In the genomic region with DNA sequence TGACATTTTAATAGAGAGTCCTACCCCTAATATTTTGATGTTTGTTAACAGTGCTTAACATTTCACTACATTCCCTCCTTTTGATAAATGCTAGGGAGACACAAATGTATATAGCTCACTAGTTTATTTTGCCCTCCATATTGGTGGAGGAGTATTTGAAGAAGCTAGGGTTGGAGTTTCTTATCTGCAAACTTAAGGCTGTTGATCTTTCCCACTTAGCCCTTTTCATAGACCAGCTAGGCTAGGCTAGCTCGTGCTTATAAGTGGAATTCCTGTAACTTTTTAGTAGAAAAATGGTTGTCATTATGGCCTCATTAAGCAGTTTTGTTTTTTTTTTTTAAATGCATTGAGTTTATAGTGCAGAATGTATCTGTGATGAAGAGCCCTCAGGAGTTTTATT, we compare ENCODE assay signal across 14 mouse cellular contexts. TPM values are rescaled to one million over a fixed set of nuclear protein-coding genes. Genes with fewer than 3 reads are reported as not detected.
A peak's percentile ranks its signal among the peaks of the same experiment; 100 is the strongest.
DNase-seq lines count a peak whose midpoint lies in the region; ATAC-seq and TF ChIP-seq lines count a peak whose summit lies in the region.
"Had no signal": no experiment of that assay in that cellular context is flagged by ENCODE, and none has a peak within 500 bp of the region (broad histone marks: within the 10 kb centered on the region; RNA-seq: fewer than 3 reads in every experiment).

No protein-coding gene starts in this region.

- peaks cover 58% of the 10 kb centered on the region for H3K79me2 ChIP-seq in myocyte (ENCODE audit: control insufficient read depth, insufficient read depth)

- H3K9ac ChIP-seq in hindbrain, embryonic 15.5 days = no peak overlapping the region
- H3K9ac ChIP-seq in midbrain, embryonic 14.5 days (replicated peaks; ENCODE audit: low read length) = no peak overlapping the region
- no peak overlapping the region for H3K9ac ChIP-seq in midbrain, embryonic 16.5 days (ENCODE audit: low read depth, low read length)

- 89% methylated on average over 1 of the region's 1 CpGs for WGBS in hindbrain, embryonic 15.5 days
- WGBS in hindbrain, embryonic 10.5 days = 89% methylated on average over 1 of the region's 1 CpGs
- WGBS in midbrain, embryonic 14.5 days = 88% methylated on average over 1 of the region's 1 CpGs
- WGBS in midbrain, embryonic 16.5 days = 85% methylated on average over 1 of the region's 1 CpGs

- H3K4me2 ChIP-seq in hindbrain, embryonic 15.5 days = 0 out of 2 replicates have a peak overlapping the region, but pooled peaks have one; percentile 15
- peak overlapping the region; percentile 21; the same call in 1 of the 2 replicates for H3K4me2 ChIP-seq in midbrain, embryonic 14.5 days (ENCODE audit: low read length)
- H3K4me2 ChIP-seq in midbrain, embryonic 16.5 days (ENCODE audit: low read length) = no peak overlapping the region; the same call in 1 of the 2 replicates
- H3K4me2 ChIP-seq in myocyte (ENCODE audit: low read depth) = no peak overlapping the region

- no peaks in the 10 kb centered on the region for H3K9me3 ChIP-seq in erythroblast, embryonic 14.5 days (ENCODE audit: control insufficient read depth, low read length)
- no peaks in the 10 kb centered on the region for H3K9me3 ChIP-seq in hindbrain, embryonic 15.5 days
- no peaks in the 10 kb centered on the region for H3K9me3 ChIP-seq in hindbrain, embryonic 10.5 days
- H3K9me3 ChIP-seq in midbrain, embryonic 14.5 days (ENCODE audit: control insufficient read depth, low read length) = no peaks in the 10 kb centered on the region
- H3K9me3 ChIP-seq in midbrain, embryonic 16.5 days (replicated peaks; ENCODE audit: control insufficient read depth, low read length, poor library complexity, severe bottlenecking) = no peaks in the 10 kb centered on the region
- H3K9me3 ChIP-seq: limb, embryonic 15.5 days had no signal

- TF ChIP-seq POLR2A in myocyte (IDR thresholded peaks at IDR 0.05; ENCODE audit: insufficient read length, low read depth) = no peak

- H3ac ChIP-seq in myocyte (ENCODE audit: control insufficient read depth, insufficient read length) = no peak overlapping the region

- H3K4me3 ChIP-seq in erythroblast, embryonic 14.5 days (replicated peaks) = peak overlapping the region; percentile 93
- H3K4me3 ChIP-seq in hindbrain, embryonic 15.5 days = no peak overlapping the region
- H3K4me3 ChIP-seq in hindbrain, embryonic 10.5 days = no peak overlapping the region
- no peak overlapping the region for H3K4me3 ChIP-seq in midbrain, embryonic 14.5 days (replicated peaks; ENCODE audit: low read depth, low read length)
- H3K4me3 ChIP-seq in midbrain, embryonic 16.5 days (ENCODE audit: low read depth, low read length) = no peak overlapping the region
- peak overlapping the region; percentile 46 for H3K4me3 ChIP-seq in myocyte

- no peak for DNase-seq in hindbrain, embryonic 10.5 days (ENCODE audit: low spot score)
- no peak for DNase-seq in midbrain, embryonic 14.5 days
- DNase-seq in adrenal gland, adult 8-10 months = no peak
- DNase-seq: cerebellum, adult 8-10 months; right cerebral cortex, postnatal 4 days had no signal

- no peaks in the 10 kb centered on the region for H3K27me3 ChIP-seq in erythroblast, embryonic 14.5 days (ENCODE audit: control insufficient read depth)
- no peaks in the 10 kb centered on the region for H3K27me3 ChIP-seq in hindbrain, embryonic 15.5 days
- no peaks in the 10 kb centered on the region for H3K27me3 ChIP-seq in hindbrain, embryonic 10.5 days (ENCODE audit: insufficient read depth, poor library complexity, severe bottlenecking)
- no peaks in the 10 kb centered on the region for H3K27me3 ChIP-seq in midbrain, embryonic 14.5 days (ENCODE audit: control insufficient read depth, insufficient read depth, low read length)
- no peaks in the 10 kb centered on the region for H3K27me3 ChIP-seq in midbrain, embryonic 16.5 days (ENCODE audit: control insufficient read depth, insufficient read depth, low read depth, low read length)
- no peaks in the 10 kb centered on the region for H3K27me3 ChIP-seq in myocyte (ENCODE audit: control insufficient read depth, insufficient read depth, insufficient read length)
- H3K27me3 ChIP-seq: CH12.LX; limb, embryonic 15.5 days had no signal

- H3K27ac ChIP-seq in hindbrain, embryonic 15.5 days (replicated peaks) = no peak overlapping the region
- no peak overlapping the region for H3K27ac ChIP-seq in hindbrain, embryonic 10.5 days
- H3K27ac ChIP-seq in midbrain, embryonic 14.5 days (replicated peaks; ENCODE audit: low read depth, low read length) = no peak overlapping the region
- H3K27ac ChIP-seq in midbrain, embryonic 16.5 days (ENCODE audit: low read length) = no peak overlapping the region
- H3K27ac ChIP-seq: limb, embryonic 15.5 days had no signal

- no peak for ATAC-seq in erythroblast, adult 5-6 weeks (replicated peaks; ENCODE audit: low FRiP score, poor library complexity, severe bottlenecking)
- no peak for ATAC-seq in hindbrain, embryonic 15.5 days (ENCODE audit: low FRiP score, low read depth)
- no peak for ATAC-seq in midbrain, embryonic 14.5 days (ENCODE audit: low FRiP score, low TSS enrichment)
- no peak for ATAC-seq in midbrain, embryonic 16.5 days
- ATAC-seq: hindbrain, embryonic 16.5 days had no signal

- H3K4me1 ChIP-seq in erythroblast, embryonic 14.5 days (ENCODE audit: control insufficient read depth) = peaks cover 56% of the 10 kb centered on the region
- peaks cover 10% of the 10 kb centered on the region for H3K4me1 ChIP-seq in hindbrain, embryonic 15.5 days (replicated peaks)
- peaks cover 13% of the 10 kb centered on the region for H3K4me1 ChIP-seq in hindbrain, embryonic 10.5 days (replicated peaks)
- peaks cover 4% of the 10 kb centered on the region; the same call in 1 of the 2 replicates for H3K4me1 ChIP-seq in midbrain, embryonic 14.5 days (ENCODE audit: control insufficient read depth, insufficient read depth, low read length)
- peaks cover 9% of the 10 kb centered on the region for H3K4me1 ChIP-seq in midbrain, embryonic 16.5 days (ENCODE audit: control insufficient read depth, insufficient read depth, low read length)

- H3K36me3 ChIP-seq in erythroblast, embryonic 14.5 days (ENCODE audit: control insufficient read depth) = peaks cover 41% of the 10 kb centered on the region
- no peaks in the 10 kb centered on the region for H3K36me3 ChIP-seq in hindbrain, embryonic 15.5 days
- peaks cover 31% of the 10 kb centered on the region for H3K36me3 ChIP-seq in hindbrain, embryonic 10.5 days
- 0 out of 2 replicates have a peak, but pooled peaks cover 2% of the 10 kb centered on the region for H3K36me3 ChIP-seq in midbrain, embryonic 14.5 days (ENCODE audit: control insufficient read depth, insufficient read depth, low read length)
- no peaks in the 10 kb centered on the region for H3K36me3 ChIP-seq in midbrain, embryonic 16.5 days (ENCODE audit: control insufficient read depth, insufficient read depth, low read length)
- H3K36me3 ChIP-seq in myocyte (ENCODE audit: control insufficient read depth, insufficient read depth) = peaks cover 5% of the 10 kb centered on the region
- H3K36me3 ChIP-seq: limb, embryonic 15.5 days had no signal

RNA-seq across cellular contexts. Expression of a gene that starts 1.6 kb away (rescaled TPM):
- 0.92 and 1.9 TPM in 2 replicates for polyA plus RNA-seq in erythroblast, embryonic 14.5 days (2012)
- total RNA-seq in erythroblast, adult 5-6 weeks (2015; ENCODE audit: low replicate concordance) = 39.8 and 49.3 TPM in 2 replicates
- total RNA-seq in erythroblast, adult 5-6 weeks (2017; ENCODE audit: low replicate concordance) = 27.2 and 30.7 TPM in 2 replicates
- 31.3 and 33.4 TPM in 2 replicates for polyA plus RNA-seq in hindbrain, embryonic 15.5 days (2015; fragmentation: Nextera tagmentation; extraction: Ambion mirVana)
- polyA plus RNA-seq in hindbrain, embryonic 10.5 days (2016; fragmentation: Nextera tagmentation; extraction: Ambion mirVana) = 32.1 and 32.4 TPM in 2 replicates
- 26.5 and 31.3 TPM in 2 replicates for polyA plus RNA-seq in midbrain, embryonic 14.5 days (2014; fragmentation: Nextera tagmentation; extraction: Ambion mirVana)
- 29.1 and 30.6 TPM in 2 replicates for polyA plus RNA-seq in midbrain, embryonic 16.5 days (2015; fragmentation: Nextera tagmentation; extraction: Ambion mirVana)
- 13.2 TPM for polyA plus RNA-seq in myocyte (2012; fragmentation: generic; extraction: Trizol)
- total RNA-seq in adrenal gland, adult 8-10 months (2022) = 10 to 100 TPM; 29.2 to 38.6 (median 34.6) TPM

RNA-seq across cellular contexts. Expression of a gene that starts 35.1 kb away (rescaled TPM):
- not detected in 2 replicates for polyA plus RNA-seq in erythroblast, embryonic 14.5 days (2012)
- not detected in 2 replicates for total RNA-seq in erythroblast, adult 5-6 weeks (2015; ENCODE audit: low replicate concordance)
- not detected in 2 replicates for total RNA-seq in erythroblast, adult 5-6 weeks (2017; ENCODE audit: low replicate concordance)
- 4.8 and 5.0 TPM in 2 replicates for polyA plus RNA-seq in hindbrain, embryonic 15.5 days (2015; fragmentation: Nextera tagmentation; extraction: Ambion mirVana)
- 3.5 and 4.3 TPM in 2 replicates for polyA plus RNA-seq in hindbrain, embryonic 10.5 days (2016; fragmentation: Nextera tagmentation; extraction: Ambion mirVana)
- polyA plus RNA-seq in midbrain, embryonic 14.5 days (2014; fragmentation: Nextera tagmentation; extraction: Ambion mirVana) = 5.4 and 6.0 TPM in 2 replicates
- polyA plus RNA-seq in midbrain, embryonic 16.5 days (2015; fragmentation: Nextera tagmentation; extraction: Ambion mirVana) = 4.2 and 6.4 TPM in 2 replicates
- polyA plus RNA-seq in myocyte (2012; fragmentation: generic; extraction: Trizol) = 1.1 TPM
- 1 to 10 TPM; 3.3 to 7.2 (median 5.0) TPM for total RNA-seq in adrenal gland, adult 8-10 months (2022)

RNA-seq across cellular contexts. Expression of a gene that starts 45.1 kb away (rescaled TPM):
- not detected in 2 replicates for polyA plus RNA-seq in erythroblast, embryonic 14.5 days (2012)
- not detected in 2 replicates for total RNA-seq in erythroblast, adult 5-6 weeks (2015; ENCODE audit: low replicate concordance)
- not detected in 2 replicates for total RNA-seq in erythroblast, adult 5-6 weeks (2017; ENCODE audit: low replicate concordance)
- polyA plus RNA-seq in hindbrain, embryonic 15.5 days (2015; fragmentation: Nextera tagmentation; extraction: Ambion mirVana) = 0.69 and 0.79 TPM in 2 replicates
- polyA plus RNA-seq in hindbrain, embryonic 10.5 days (2016; fragmentation: Nextera tagmentation; extraction: Ambion mirVana) = 0.10 and 0.26 TPM in 2 replicates
- 0.22 and 0.94 TPM in 2 replicates for polyA plus RNA-seq in midbrain, embryonic 14.5 days (2014; fragmentation: Nextera tagmentation; extraction: Ambion mirVana)
- polyA plus RNA-seq in midbrain, embryonic 16.5 days (2015; fragmentation: Nextera tagmentation; extraction: Ambion mirVana) = 0.85 and 0.95 TPM in 2 replicates
- polyA plus RNA-seq in myocyte (2012; fragmentation: generic; extraction: Trizol) = 0.32 TPM
- 1 to 10 TPM in 3 of 4 experiments, under 1 TPM in 1; 0.49 to 2.6 (median 1.1) TPM for total RNA-seq in adrenal gland, adult 8-10 months (2022)
- total RNA-seq: megakaryocyte, adult 5-6 weeks had no signal

RNA-seq across cellular contexts. Expression of a gene that starts 47.9 kb away (rescaled TPM):
- 0.04 TPM in 1 of 2 replicates, not detected in the other for polyA plus RNA-seq in erythroblast, embryonic 14.5 days (2012)
- 1.3 TPM in 1 of 2 replicates, not detected in the other for total RNA-seq in erythroblast, adult 5-6 weeks (2015; ENCODE audit: low replicate concordance)
- 0.68 TPM in 1 of 2 replicates, not detected in the other for total RNA-seq in erythroblast, adult 5-6 weeks (2017; ENCODE audit: low replicate concordance)
- 13.6 and 14.2 TPM in 2 replicates for polyA plus RNA-seq in hindbrain, embryonic 15.5 days (2015; fragmentation: Nextera tagmentation; extraction: Ambion mirVana)
- polyA plus RNA-seq in hindbrain, embryonic 10.5 days (2016; fragmentation: Nextera tagmentation; extraction: Ambion mirVana) = 6.2 and 6.7 TPM in 2 replicates
- polyA plus RNA-seq in midbrain, embryonic 14.5 days (2014; fragmentation: Nextera tagmentation; extraction: Ambion mirVana) = 20.0 and 20.1 TPM in 2 replicates
- 20.1 and 22.5 TPM in 2 replicates for polyA plus RNA-seq in midbrain, embryonic 16.5 days (2015; fragmentation: Nextera tagmentation; extraction: Ambion mirVana)
- 1.7 TPM for polyA plus RNA-seq in myocyte (2012; fragmentation: generic; extraction: Trizol)
- total RNA-seq in adrenal gland, adult 8-10 months (2022) = 1 to 10 TPM; 1.5 to 3.3 (median 2.0) TPM
- total RNA-seq: megakaryocyte, adult 5-6 weeks had no signal

RNA-seq across cellular contexts. Expression of a gene that starts 56.1 kb away (rescaled TPM):
- 80.6 and 90.6 TPM in 2 replicates for polyA plus RNA-seq in erythroblast, embryonic 14.5 days (2012)
- total RNA-seq in erythroblast, adult 5-6 weeks (2015; ENCODE audit: low replicate concordance) = 105 and 122 TPM in 2 replicates
- total RNA-seq in erythroblast, adult 5-6 weeks (2017; ENCODE audit: low replicate concordance) = 41.2 and 119 TPM in 2 replicates
- polyA plus RNA-seq in hindbrain, embryonic 15.5 days (2015; fragmentation: Nextera tagmentation; extraction: Ambion mirVana) = 711 and 732 TPM in 2 replicates
- 1,092 and 1,098 TPM in 2 replicates for polyA plus RNA-seq in hindbrain, embryonic 10.5 days (2016; fragmentation: Nextera tagmentation; extraction: Ambion mirVana)
- polyA plus RNA-seq in midbrain, embryonic 14.5 days (2014; fragmentation: Nextera tagmentation; extraction: Ambion mirVana) = 748 and 816 TPM in 2 replicates
- polyA plus RNA-seq in midbrain, embryonic 16.5 days (2015; fragmentation: Nextera tagmentation; extraction: Ambion mirVana) = 602 and 639 TPM in 2 replicates
- 747 TPM for polyA plus RNA-seq in myocyte (2012; fragmentation: generic; extraction: Trizol)
- total RNA-seq in adrenal gland, adult 8-10 months (2022) = 1,000 to 10,000 TPM in 1 of 4 experiments, 100 to 1,000 TPM in 3; 716 to 1,044 (median 882) TPM

Comparison
In these comparisons a context has a peak if more than half of its experiments do, and no peak if none do; other contexts are left out.
1. H3K4me2 ChIP-seq: peak in hindbrain, embryonic 15.5 days (single experiment) and midbrain, embryonic 14.5 days (single experiment); none in midbrain, embryonic 16.5 days (single experiment) and myocyte (single experiment).
2. H3K4me3 ChIP-seq: peak in erythroblast, embryonic 14.5 days (single experiment) and myocyte (single experiment); none in hindbrain, embryonic 15.5 days (single experiment), hindbrain, embryonic 10.5 days (single experiment), midbrain, embryonic 14.5 days (single experiment) and midbrain, embryonic 16.5 days (single experiment).